Mouse (Mus musculus) MEL (cell line): ENCODE data around the gene Gbe1. TPM values are rescaled to one million over a fixed set of nuclear protein-coding genes. Genes with fewer than 3 reads are reported as not detected.

Experiments used
- DNase-seq: peaks from one replicate; pipeline ENCODE4 v3.0.0; 2011; ENCODE audit warnings: low read depth, low spot score
- H3K27ac ChIP-seq: 2 replicates; pipeline ENCODE4 v1.5.1; 2012; ENCODE audit warnings: low read depth, mild to moderate bottlenecking, control low read depth, low read length, moderate library complexity; ENCODE audit not compliant: control insufficient read depth
- H3K27me3 ChIP-seq, 2 experiments: fragments of 150-350 bp in 1 of 2; sonication (generic) in 1 of 2; 2 replicates each; pipeline ENCODE4 v1.6.1; 2012; ENCODE audit warnings: low read length in 2 of 2, mild to moderate bottlenecking in 2 of 2, improper control_type of control experiment in 1 of 2, moderate library complexity in 1 of 2; ENCODE audit not compliant: insufficient read depth in 2 of 2, control insufficient read depth in 1 of 2
- H3K36me3 ChIP-seq, 2 experiments: 2 replicates each; pipeline ENCODE4 v1.6.1; 2012 to 2014; ENCODE audit warnings: low read length in 2 of 2, improper control_type of control experiment in 1 of 2, inconsistent platforms in 1 of 2, mild to moderate bottlenecking in 1 of 2; ENCODE audit not compliant: insufficient read depth in 2 of 2, control insufficient read depth in 1 of 2
- H3K4me1 ChIP-seq, 2 experiments: fragments of 150-350 bp in 1 of 2; sonication (generic) in 1 of 2; 2 replicates each; pipeline ENCODE4 v1.6.1; 2012; ENCODE audit warnings: low read length in 2 of 2, improper control_type of control experiment in 1 of 2, mild to moderate bottlenecking in 1 of 2; ENCODE audit not compliant: insufficient read depth in 2 of 2, control insufficient read depth in 1 of 2
- H3K4me3 ChIP-seq, 2 experiments: fragments of 150-350 bp in 1 of 2; sonication (generic) in 1 of 2; 2 replicates each; pipeline ENCODE4 v1.5.1; 2012; ENCODE audit warnings: low read depth in 2 of 2, low read length in 2 of 2, mild to moderate bottlenecking in 2 of 2, moderate library complexity in 2 of 2, control low read depth in 1 of 2, improper control_type of control experiment in 1 of 2; ENCODE audit not compliant: control insufficient read depth in 1 of 2, insufficient read depth in 1 of 2
- H3K79me2 ChIP-seq: 2 replicates; pipeline ENCODE4 v1.6.1; 2012; ENCODE audit warnings: mild to moderate bottlenecking, low read length, moderate library complexity; ENCODE audit not compliant: control insufficient read depth, poor library complexity, insufficient read depth
- H3K9ac ChIP-seq: 2 replicates; pipeline ENCODE4 v1.6.1; 2012; ENCODE audit warnings: low read depth, mild to moderate bottlenecking, control low read depth, low read length, moderate library complexity; ENCODE audit not compliant: control insufficient read depth, poor library complexity, severe bottlenecking
- H3K9me3 ChIP-seq: fragments of 150-350 bp; sonication (generic); replicated peaks from 2 replicates; pipeline ENCODE4 v1.6.1; 2012; ENCODE audit warnings: mild to moderate bottlenecking, low read length, improper control_type of control experiment, moderate library complexity; ENCODE audit not compliant: insufficient read depth
- CHD1 ChIP-seq: IDR thresholded peaks from 2 replicates; pipeline ENCODE4 v1.6.1; 2012; ENCODE audit warnings: low read depth, mild to moderate bottlenecking, inconsistent platforms, low read length, improper control_type of control experiment
- ELF1 ChIP-seq: IDR thresholded peaks from 2 replicates; pipeline ENCODE4 v1.6.1; 2014; ENCODE audit warnings: low read depth, mild to moderate bottlenecking, inconsistent platforms, low read length, improper control_type of control experiment, moderate library complexity
- EP300 ChIP-seq, 2 experiments: IDR thresholded peaks; 2 replicates each; pipeline ENCODE4 v1.6.1; 2011; ENCODE audit warnings: improper control_type of control experiment in 2 of 2, low read length in 2 of 2, low read depth in 1 of 2, mild to moderate bottlenecking in 1 of 2
- GABPA ChIP-seq: IDR thresholded peaks from 2 replicates; pipeline ENCODE4 v1.6.1; 2012; ENCODE audit warnings: low read depth, mild to moderate bottlenecking, inconsistent platforms, low read length, improper control_type of control experiment, moderate library complexity
- MAZ ChIP-seq: IDR thresholded peaks from 2 replicates; pipeline ENCODE4 v1.6.1; 2012; ENCODE audit warnings: low read depth, mild to moderate bottlenecking, inconsistent platforms, low read length, improper control_type of control experiment
- MEF2A ChIP-seq: IDR thresholded peaks from 2 replicates; pipeline ENCODE4 v1.6.1; 2014; ENCODE audit warnings: low read depth, mild to moderate bottlenecking, inconsistent platforms, low read length, improper control_type of control experiment; ENCODE audit not compliant: poor library complexity, insufficient replicate concordance, severe bottlenecking; ENCODE audit errors: extremely low read depth
- MYC ChIP-seq: IDR thresholded peaks from 2 replicates; pipeline ENCODE4 v1.6.1; 2011; ENCODE audit warnings: low read depth, mild to moderate bottlenecking, low read length, improper control_type of control experiment, moderate library complexity
- RAD21 ChIP-seq: IDR thresholded peaks from 2 replicates; pipeline ENCODE4 v1.6.1; 2011; ENCODE audit warnings: mild to moderate bottlenecking, low read depth, low read length, improper control_type of control experiment
- SMC3 ChIP-seq: IDR thresholded peaks from 2 replicates; pipeline ENCODE4 v1.6.1; 2011; ENCODE audit warnings: low read depth, low read length, improper control_type of control experiment
- TBP ChIP-seq: IDR thresholded peaks from 2 replicates; pipeline ENCODE4 v1.8.0; 2011; ENCODE audit warnings: low read depth, low read length, improper control_type of control experiment
- UBTF ChIP-seq: IDR thresholded peaks from 2 replicates; pipeline ENCODE4 v1.6.1; 2012; ENCODE audit warnings: low read depth, mild to moderate bottlenecking, inconsistent platforms, low read length, improper control_type of control experiment, moderate library complexity, borderline replicate concordance; ENCODE audit not compliant: insufficient read depth
- USF1 ChIP-seq: IDR thresholded peaks from 2 replicates; pipeline ENCODE4 v1.6.1; 2014; ENCODE audit warnings: low read depth, mild to moderate bottlenecking, inconsistent platforms, low read length, improper control_type of control experiment, moderate library complexity
- USF2 ChIP-seq, 2 experiments: IDR thresholded peaks; 2 replicates each; pipeline ENCODE4 v1.6.1; 2011 to 2012; ENCODE audit warnings: improper control_type of control experiment in 2 of 2, low read length in 2 of 2, borderline replicate concordance in 1 of 2, inconsistent platforms in 1 of 2, low read depth in 1 of 2, mild to moderate bottlenecking in 1 of 2; ENCODE audit not compliant: insufficient read depth in 1 of 2
- ZC3H11A ChIP-seq: IDR thresholded peaks from 2 replicates; pipeline ENCODE4 v1.6.1; 2012; ENCODE audit warnings: low read depth, mild to moderate bottlenecking, inconsistent platforms, low read length, improper control_type of control experiment
- ZKSCAN1 ChIP-seq: IDR thresholded peaks from 2 replicates; pipeline ENCODE4 v1.6.1; 2012; ENCODE audit warnings: low read depth, mild to moderate bottlenecking, inconsistent platforms, low read length, improper control_type of control experiment, moderate library complexity
- ZMIZ1 ChIP-seq: IDR thresholded peaks from 2 replicates; pipeline ENCODE4 v1.6.1; 2012; ENCODE audit warnings: low read depth, mild to moderate bottlenecking, inconsistent platforms, low read length, improper control_type of control experiment, moderate library complexity
- ZNF384 ChIP-seq: IDR thresholded peaks from 2 replicates; pipeline ENCODE4 v1.6.1; 2012; ENCODE audit warnings: low read depth, mild to moderate bottlenecking, inconsistent platforms, low read length, improper control_type of control experiment
- polyA plus RNA-seq, 2 experiments: library from polyadenylated mRNA; stranded (reverse) in 1 of 2; unstranded in 1 of 2; fragments of >175 nt in 1 of 2; fragments of >200 nt in 1 of 2; gene quantifications; 2 replicates each; pipeline versions ENCODE4 v1.2.1 to v1.2.4; 2012; ENCODE audit warnings: low replicate concordance in 2 of 2, low read depth in 1 of 2; ENCODE audit not compliant: insufficient read length in 2 of 2, insufficient read depth in 1 of 2, missing spikeins in 1 of 2
- total RNA-seq: library from RNA; depleted of rRNA; stranded (reverse); fragments of 300-350 nt; gene quantifications from 2 replicates; pipeline ENCODE4 v1.2.3, GENCODE M21; 2012

Gbe1 gene
- total and polyA plus RNA-seq, 3 experiments = 4.1 to 12.0 TPM; not detected in 1

DNA sequence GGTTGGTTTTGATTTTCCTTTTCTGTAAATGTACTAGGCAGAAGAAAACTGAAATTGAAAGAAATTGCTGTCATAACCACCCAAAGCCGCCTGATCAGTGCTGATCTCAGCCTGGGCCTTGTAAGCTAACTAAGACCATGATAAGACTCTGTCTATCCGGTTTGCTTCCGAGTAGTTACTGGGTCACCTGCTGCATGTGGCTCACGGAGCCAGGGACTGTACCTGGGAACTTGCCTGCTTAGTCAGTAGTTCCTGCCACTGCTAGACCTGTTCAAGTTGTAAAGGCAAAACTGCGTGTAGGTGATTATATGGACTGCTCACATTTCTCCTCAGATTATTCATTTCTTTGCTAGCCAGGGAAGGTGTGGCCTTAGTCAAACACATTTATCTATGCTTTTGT is 21.1 kb downstream of the Gbe1 start:
- no peak for TF ChIP-seq TBP
- TF ChIP-seq MEF2A = no peak
- no peak for TF ChIP-seq USF2 (IDR thresholded peaks at IDR 0.05; ENCODE audit: borderline replicate concordance in 1 of 2, insufficient read depth in 1 of 2, low read depth in 1 of 2, low read length in 2 of 2)
- TF ChIP-seq CHD1 = no peak
- no peak for TF ChIP-seq ZKSCAN1
- TF ChIP-seq SMC3 = no peak
- TF ChIP-seq ZNF384 = no peak
- TF ChIP-seq USF1 = no peak
- DNase-seq = no peak
- Histone ChIP-seq H3K9ac (no peak overlapping the region), H3K4me1 (no peaks in the 10 kb centered on the region), H3K79me2 (no peaks in the 10 kb centered on the region), H3K27me3 (no peaks in the 10 kb centered on the region), H3K27ac (no peak overlapping the region), H3K36me3 (no peaks in the 10 kb centered on the region), H3K4me3 (no peak overlapping the region), H3K9me3 (no peaks in the 10 kb centered on the region)

GRCm38 (mm10) chr16:70335472-70335871 is 21.7 kb downstream of the Gbe1 start:
- Histone ChIP-seq H3K9ac (no peak overlapping the region), H3K9me3 (no peaks in the 10 kb centered on the region), H3K4me3 (no peak overlapping the region), H3K27me3 (no peaks in the 10 kb centered on the region), H3K79me2 (no peaks in the 10 kb centered on the region), H3K4me1 (no peaks in the 10 kb centered on the region), H3K36me3 (no peaks in the 10 kb centered on the region), H3K27ac (no peak overlapping the region)
- no peak for TF ChIP-seq USF1
- no peak for DNase-seq

DNA sequence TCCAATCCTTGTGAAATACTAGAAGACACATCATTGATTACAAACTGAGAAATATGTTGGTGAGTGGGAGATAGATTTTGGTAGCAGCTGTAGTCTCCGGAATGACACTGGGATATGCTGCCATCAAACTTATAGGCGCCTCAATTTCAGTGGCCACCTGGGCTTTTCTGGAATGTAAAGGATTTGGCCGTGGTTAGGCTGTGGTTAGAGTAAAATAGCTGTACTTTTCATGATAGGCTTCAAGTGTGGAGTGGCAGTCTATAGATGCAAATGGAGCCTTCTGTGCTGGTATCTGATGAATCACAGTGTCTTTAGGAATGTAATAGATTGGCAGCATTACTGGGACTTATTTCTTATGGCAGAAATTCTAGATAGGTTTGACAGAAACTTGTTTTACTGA is 23.9 kb downstream of the Gbe1 start:
- Histone ChIP-seq H3K4me1 (no peaks in the 10 kb centered on the region), H3K79me2 (no peaks in the 10 kb centered on the region), H3K27me3 (no peaks in the 10 kb centered on the region), H3K4me3 (no peak overlapping the region), H3K9ac (no peak overlapping the region), H3K27ac (no peak overlapping the region), H3K36me3 (no peaks in the 10 kb centered on the region), H3K9me3 (no peaks in the 10 kb centered on the region)
- no peak for TF ChIP-seq ZC3H11A
- TF ChIP-seq MYC = no peak
- no peak for TF ChIP-seq ELF1
- TF ChIP-seq GABPA = no peak
- TF ChIP-seq ZMIZ1 = no peak
- TF ChIP-seq EP300 (IDR thresholded peaks at IDR 0.05; ENCODE audit: low read depth in 1 of 2, low read length in 2 of 2) = no peak
- no peak for TF ChIP-seq CHD1
- TF ChIP-seq UBTF = no peak
- TF ChIP-seq MEF2A = no peak
- no peak for TF ChIP-seq MAZ
- no peak for TF ChIP-seq RAD21
- TF ChIP-seq USF1 = no peak
- no peak for DNase-seq
